Mouse (Mus musculus) ovary, adult 2 months (tissue): ENCODE data around the gene Rnf152. TPM values are rescaled to one million over a fixed set of nuclear protein-coding genes. Genes with fewer than 3 reads are reported as not detected.

Experiments
- polyA plus RNA-seq: library from polyadenylated mRNA; depleted of rRNA; stranded (reverse); fragments of >200 nt; gene quantifications from 2 replicates; pipeline ENCODE4 v1.2.3, GENCODE M21; 2012; rRNA removed

Rnf152 gene
- polyA plus RNA-seq, result 2.0 and 3.5 TPM in 2 replicates

GRCm38 (mm10) chr1:105356291-105357011, at the start of gene Rnf152:
Gene Rnf152, minus strand, starts transcription at chr1:105356710.

